Mouse (Mus musculus) limb, embryonic 14.5 days (tissue): Measurements from ENCODE around the gene Sarnp. TPM values are rescaled to one million over a fixed set of nuclear protein-coding genes. Genes with fewer than 3 reads are reported as not detected.
A peak's percentile ranks its signal among the peaks of the same experiment; 100 is the strongest.
"Not testable (repeated sequence)": the region's sequence is repeated elsewhere in the genome, so short reads cannot be mapped to it uniquely, and the experiment has no call there.

Experiments used
- ATAC-seq: fragments of 200-750 bp; cut with Nextera tagmentation; 2 replicates; pipeline ENCODE4 v1.8.0; 2017; ENCODE audit warnings: low read depth, moderate number of reproducible peaks, moderate TSS enrichment; ENCODE audit not compliant: low FRiP score
- DNase-seq: peaks from one replicate; pipeline ENCODE4 v3.0.0-alpha.2; 2015; ENCODE audit warnings: low spot score
- H3K27ac ChIP-seq: fragments of 300-500 bp; sonication (generic); replicated peaks from 2 replicates; pipeline ENCODE4 v1.5.1; 2014; ENCODE audit warnings: low read depth, mild to moderate bottlenecking, low read length, moderate library complexity, mixed read lengths
- H3K27me3 ChIP-seq: fragments of 300-500 bp; sonication (generic); 2 replicates; pipeline ENCODE4 v1.6.1; 2014; ENCODE audit warnings: low read length, mixed read lengths; ENCODE audit not compliant: control insufficient read depth, insufficient read depth
- H3K36me3 ChIP-seq: fragments of 300-500 bp; sonication (generic); 2 replicates; pipeline ENCODE4 v1.6.1; 2014; ENCODE audit warnings: mild to moderate bottlenecking, low read length, moderate library complexity, mixed read lengths; ENCODE audit not compliant: control insufficient read depth, insufficient read depth
- H3K4me1 ChIP-seq: fragments of 300-500 bp; sonication (generic); 2 replicates; pipeline ENCODE4 v1.6.1; 2014; ENCODE audit warnings: antibody characterized with exemption, low read length, mixed read lengths; ENCODE audit not compliant: control insufficient read depth, insufficient read depth
- H3K4me2 ChIP-seq: fragments of 300-500 bp; sonication (generic); replicated peaks from 2 replicates; pipeline ENCODE4 v1.6.1; 2014; ENCODE audit warnings: low read depth, mild to moderate bottlenecking, low read length, moderate library complexity; ENCODE audit not compliant: severe bottlenecking
- H3K4me3 ChIP-seq: fragments of 300-500 bp; sonication (generic); replicated peaks from 2 replicates; pipeline ENCODE4 v1.5.1; 2014; ENCODE audit warnings: low read length
- H3K9ac ChIP-seq: fragments of 300-500 bp; sonication (generic); 2 replicates; pipeline ENCODE4 v1.6.1; 2014; ENCODE audit warnings: mild to moderate bottlenecking, low read depth, low read length, moderate library complexity; ENCODE audit not compliant: severe bottlenecking
- H3K9me3 ChIP-seq: fragments of 300-500 bp; sonication (generic); 2 replicates; pipeline ENCODE4 v1.6.1; 2016; ENCODE audit warnings: low read length; ENCODE audit not compliant: control insufficient read depth
- POLR2A ChIP-seq: fragments of 200-500 bp; IDR thresholded peaks from 2 replicates; pipeline ENCODE4 v1.8.0; 2012; ENCODE audit warnings: inconsistent platforms, mild to moderate bottlenecking, moderate library complexity, borderline replicate concordance; ENCODE audit not compliant: insufficient read depth, insufficient read length; ENCODE audit errors: extremely low read depth
- WGBS: fragments of 180-500 bp; shearing (Covaris S2); extraction: QIAGEN DNeasy Blood & Tissue Kit; methylation state at CpG from one replicate; pipeline ENCODE4 v1.1.7; 2014; 5-methylcytosine and 5-hydroxymethylcytosine counted together
- polyA plus RNA-seq, 2 experiments: library from polyadenylated mRNA; depleted of rRNA in 1 of 2; stranded (reverse) in 1 of 2; unstranded in 1 of 2; fragments of >200 nt; fragmentation: Nextera tagmentation in 1 of 2; extraction: Ambion mirVana in 1 of 2; gene quantifications; 2 replicates each; pipeline versions ENCODE4 v1.2.1 to v1.2.3; 2012 to 2014

Gene Sarnp
- polyA plus RNA-seq, 2 experiments: 122 to 200 TPM

DNA sequence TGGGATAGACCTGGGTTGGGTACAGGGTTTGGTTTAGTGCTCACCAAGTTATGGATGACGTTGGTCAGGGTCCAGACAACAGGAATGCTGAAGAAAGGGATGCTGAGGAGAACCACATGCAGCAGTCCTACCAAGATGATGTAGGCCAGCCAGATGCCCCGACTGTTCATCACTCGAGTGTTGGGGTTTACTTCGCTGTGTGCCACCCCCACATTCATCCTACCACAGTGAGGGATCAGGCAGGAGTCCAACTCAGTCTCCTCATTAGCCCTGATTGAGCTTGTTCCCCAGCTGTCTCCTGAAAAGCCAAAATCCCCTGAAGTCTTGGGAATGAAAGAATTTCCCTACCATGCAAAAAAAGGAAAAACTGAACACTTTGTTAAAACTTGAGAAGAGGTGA is 3.1 kb downstream of the Sarnp start:
- 90% methylated on average over 4 of the region's 4 CpGs for WGBS
- Histone ChIP-seq H3K27ac (no peak overlapping the region), H3K9ac (no peak overlapping the region), H3K9me3 (no peaks in the 10 kb centered on the region), H3K4me3 (no peak overlapping the region), H3K4me2 (no peak overlapping the region), H3K36me3 (peaks cover 49% of the 10 kb centered on the region), H3K4me1 (peaks cover 10% of the 10 kb centered on the region), H3K27me3 (no peaks in the 10 kb centered on the region)
- no peak for TF ChIP-seq POLR2A
- ATAC-seq (no peak), DNase-seq (no peak)

DNA sequence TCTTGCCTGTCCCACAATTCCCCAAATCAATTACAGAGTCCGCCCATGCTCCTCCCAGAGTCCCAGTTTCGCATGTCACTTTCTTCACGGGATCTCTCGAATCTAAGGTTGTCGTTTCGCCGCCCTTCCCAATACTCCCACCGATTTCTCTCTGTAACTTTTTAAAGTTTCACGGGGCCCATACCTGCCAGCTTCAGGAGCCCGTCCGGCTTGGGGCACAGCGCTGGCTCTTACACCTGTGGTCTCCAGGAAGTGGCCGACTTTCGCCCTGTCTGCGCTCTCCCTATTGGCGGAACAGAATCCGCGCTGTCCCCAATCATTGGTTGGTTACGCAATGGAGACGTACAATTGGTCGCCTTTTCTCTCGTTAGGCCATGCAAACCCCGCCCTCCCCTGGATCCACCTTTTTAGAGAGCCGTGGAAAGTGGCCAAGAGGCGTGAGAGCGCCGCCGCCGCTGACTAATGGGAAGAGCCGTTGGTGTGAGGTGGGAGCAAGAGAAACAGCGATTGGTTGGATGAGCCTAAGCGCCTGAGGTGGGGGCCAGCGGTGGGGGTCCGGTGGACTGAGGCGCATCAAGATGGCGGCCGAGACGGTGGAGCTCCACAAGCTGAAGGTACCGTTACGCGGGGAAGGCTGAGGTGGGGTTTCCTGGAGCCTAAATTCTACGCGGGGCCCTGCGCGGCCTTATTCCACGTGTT is 4.4 kb downstream of the Sarnp start, which contains the start of gene Ormdl2:
Gene Ormdl2, minus strand, starts transcription at position 288 of the 699 bp plus-strand sequence.
- ATAC-seq: peak; percentile 99
- under 1% methylated on average over 46 of the region's 46 CpGs for WGBS

DNA sequence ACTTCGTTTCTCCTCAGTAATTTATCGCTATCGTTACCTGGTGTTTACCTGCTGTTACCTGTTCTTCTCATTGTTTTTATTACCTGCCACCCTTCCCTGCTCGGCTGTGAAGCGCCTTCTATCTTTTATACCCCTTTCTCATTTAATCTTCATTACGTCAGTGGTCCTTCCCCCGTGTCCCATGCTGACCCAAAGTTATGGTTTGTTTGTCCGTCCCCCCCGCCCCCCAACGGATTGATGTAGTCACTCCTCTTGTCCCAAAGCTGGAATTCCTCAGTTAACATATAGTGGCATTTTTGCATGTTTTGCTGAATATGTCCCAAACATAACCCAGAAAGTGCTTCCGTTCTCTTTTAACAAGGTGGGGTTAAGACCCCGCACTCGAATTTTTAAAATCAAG is 5.0 kb downstream of the Sarnp start:
- WGBS: 2% methylated on average over 13 of the region's 13 CpGs
- Histone ChIP-seq H3K9me3 (no peaks in the 10 kb centered on the region), H3K4me2 (peak overlapping the region; percentile 77), H3K9ac (peak overlapping the region; percentile 87), H3K4me1 (peaks cover 10% of the 10 kb centered on the region), H3K27me3 (no peaks in the 10 kb centered on the region), H3K36me3 (peaks cover 35% of the 10 kb centered on the region), H3K27ac (peak overlapping the region; percentile 71), H3K4me3 (peak overlapping the region; percentile 83)
- DNase-seq: no peak
- no peak for ATAC-seq
- TF ChIP-seq POLR2A: no peak

More for the DNA sequence above, 4.4 kb downstream of the Sarnp start, which contains the start of gene Ormdl2:
- no peaks in the 10 kb centered on the region for H3K27me3 ChIP-seq
- H3K4me1 ChIP-seq: peaks cover 10% of the 10 kb centered on the region
- H3K9me3 ChIP-seq: no peaks in the 10 kb centered on the region
- peaks cover 38% of the 10 kb centered on the region for H3K36me3 ChIP-seq
- peak within 1 kb of the TSS; percentile 87 for H3K9ac ChIP-seq
- 0 out of 2 replicates have a peak, but pooled peaks have one; percentile 43 for TF ChIP-seq POLR2A
- peak; percentile 99 for DNase-seq
- peak within 1 kb of the TSS; percentile 77 for H3K4me2 ChIP-seq
- peak within 1 kb of the TSS; percentile 71 for H3K27ac ChIP-seq
- H3K4me3 ChIP-seq: peak within 1 kb of the TSS; percentile 83

DNA sequence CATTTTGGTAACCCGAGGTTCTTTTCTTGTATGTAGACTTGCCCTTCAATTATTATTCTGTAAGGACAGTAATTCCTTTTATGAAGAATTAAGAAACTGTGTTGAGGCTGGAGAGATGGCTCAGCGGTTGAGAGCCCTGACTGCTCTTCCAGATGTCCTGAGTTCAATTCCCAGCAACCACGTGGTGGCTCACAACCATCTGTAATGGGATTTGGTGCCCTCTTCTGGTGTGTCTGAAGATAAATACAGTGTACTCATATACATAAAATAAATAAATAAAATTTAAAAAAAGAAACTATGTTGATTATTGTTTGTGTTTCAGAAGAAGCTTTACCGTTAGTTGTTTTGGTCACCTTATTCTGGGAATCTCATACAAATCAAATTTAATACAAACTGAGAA is 6.0 kb downstream of the Sarnp start:
- Histone ChIP-seq H3K4me1 (peaks cover 10% of the 10 kb centered on the region), H3K4me3 (peak overlapping the region; percentile 83), H3K36me3 (peaks cover 30% of the 10 kb centered on the region), H3K4me2 (peak overlapping the region; percentile 77)
- H3K9ac ChIP-seq, H3K9me3 ChIP-seq, H3K27me3 ChIP-seq, ATAC-seq, H3K27ac ChIP-seq, DNase-seq: not testable (repeated sequence)
- WGBS: 84% methylated on average over 4 of the region's 4 CpGs

DNA sequence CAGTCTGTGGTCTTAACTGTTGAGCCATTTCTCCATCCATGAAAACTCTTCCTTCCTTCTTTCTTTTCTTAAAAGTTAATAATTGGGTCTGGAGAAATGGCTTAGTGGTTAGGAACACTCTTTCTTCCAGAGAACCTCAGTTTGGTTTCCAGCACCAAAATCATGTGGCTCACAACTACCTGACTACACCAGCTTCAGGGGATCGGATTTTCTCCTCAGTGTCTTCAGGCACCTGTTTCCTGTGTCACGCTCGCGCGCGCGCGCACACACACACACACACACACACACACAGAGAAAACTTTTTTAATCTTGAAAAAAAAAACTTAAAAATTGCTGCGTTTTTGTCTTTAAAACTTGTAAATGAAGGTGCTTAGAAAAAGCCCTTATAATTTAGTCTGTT is 6.7 kb downstream of the Sarnp start:
- Histone ChIP-seq H3K9me3 (no peaks in the 10 kb centered on the region), H3K27me3 (no peaks in the 10 kb centered on the region), H3K27ac (no peak overlapping the region), H3K4me3 (no peak overlapping the region), H3K4me2 (no peak overlapping the region), H3K4me1 (peaks cover 10% of the 10 kb centered on the region), H3K9ac (no peak overlapping the region), H3K36me3 (peaks cover 30% of the 10 kb centered on the region)
- WGBS: 98% methylated on average over 9 of the region's 9 CpGs
- no peak for TF ChIP-seq POLR2A
- DNase-seq (no peak), ATAC-seq (no peak)
